ENCODE assay signal across 27 mouse cellular contexts in genomic region chr9:48146761-48147160, GRCm38 (mm10). TPM values are rescaled to one million over a fixed set of nuclear protein-coding genes. Genes with fewer than 3 reads are reported as not detected.
DNase-seq lines count a peak whose midpoint lies in the region; ATAC-seq and TF ChIP-seq lines count a peak whose summit lies in the region.
"Had no signal": no experiment of that assay in that cellular context is flagged by ENCODE, and none has a peak within 500 bp of the region (broad histone marks: within the 10 kb centered on the region; RNA-seq: fewer than 3 reads in every experiment).

No protein-coding gene starts in this region.

- peak; percentile 2 for DNase-seq in kidney, adult 2 months
- no peak for DNase-seq in kidney, adult 18-20 months
- DNase-seq in retina, adult 2 months (ENCODE audit: low read depth, low spot score), result peak; percentile 46
- DNase-seq in retina, embryonic 14.5 days (ENCODE audit: low spot score), result no peak
- peak; percentile 41 for DNase-seq in brain, embryonic 14.5 days (ENCODE audit: low read depth)
- DNase-seq in right cerebral cortex, adult 2 months (ENCODE audit: low spot score in 2 of 2), result no peak
- DNase-seq: cerebellum, adult 8-10 months; cerebellum, postnatal 36 days; gastrocnemius, postnatal 10 days; heart, adult 11 months; kidney, postnatal 14 days; layer of hippocampus, postnatal 36 days; liver, postnatal 0 days; right cerebral cortex, postnatal 25 days; spleen, adult 18-20 months; thymus, postnatal 14 days had no signal

- no peaks in the 10 kb centered on the region for H3K4me1 ChIP-seq in kidney, adult 2 months (ENCODE audit: control insufficient read depth, insufficient read depth, low read length)
- H3K4me1 ChIP-seq: embryonic facial prominence, embryonic 15.5 days; forebrain, embryonic 15.5 days; limb, embryonic 12.5 days had no signal

- no peak overlapping the region for H3K27ac ChIP-seq in kidney, adult 2 months (ENCODE audit: insufficient read depth, low read depth, low read length)
- H3K27ac ChIP-seq: embryonic facial prominence, embryonic 15.5 days; forebrain, embryonic 15.5 days; layer of hippocampus, adult 2 months; limb, embryonic 12.5 days; macrophage; midbrain, embryonic 12.5 days; neural tube, embryonic 13.5 days had no signal

- H3K27me3 ChIP-seq in kidney, adult 2 months (replicated peaks; ENCODE audit: control insufficient read depth, insufficient read depth, low read length), result no peaks in the 10 kb centered on the region

- H3K36me3 ChIP-seq in kidney, adult 2 months (ENCODE audit: control insufficient read depth, insufficient read depth, low read length), result no peaks in the 10 kb centered on the region
- H3K36me3 ChIP-seq: embryonic facial prominence, embryonic 15.5 days; forebrain, embryonic 15.5 days; limb, embryonic 12.5 days; midbrain, embryonic 12.5 days; neural tube, embryonic 13.5 days had no signal

- no peak for TF ChIP-seq POLR2A in kidney, adult 2 months (IDR thresholded peaks at IDR 0.05; ENCODE audit: low read depth, low read length)
- TF ChIP-seq POLR2A in brain, embryonic 14.5 days (IDR thresholded peaks at IDR 0.05; ENCODE audit: borderline replicate concordance, extremely low read depth, insufficient read depth, insufficient read length, poor library complexity, severe bottlenecking), result no peak

- H3K4me3 ChIP-seq in kidney, adult 2 months (ENCODE audit: insufficient read depth, low read depth, low read length), result no peak overlapping the region
- H3K4me3 ChIP-seq: embryonic facial prominence, embryonic 15.5 days; forebrain, embryonic 15.5 days; layer of hippocampus, adult 2 months; limb, embryonic 12.5 days; midbrain, embryonic 12.5 days; myocyte; neural tube, embryonic 13.5 days had no signal

- no peak for TF ChIP-seq CTCF in kidney, adult 2 months (conservative IDR thresholded peaks at IDR 0.05; ENCODE audit: insufficient read depth, insufficient read length, low read depth, low read length)
- no peak for TF ChIP-seq CTCF in brain, embryonic 14.5 days (IDR thresholded peaks at IDR 0.05; ENCODE audit: borderline replicate concordance, extremely low read depth, insufficient read depth, insufficient read length)

- 53% methylated on average over 3 of the region's 3 CpGs for WGBS in kidney, adult 2 months

- ATAC-seq in megakaryocyte, adult 5-6 weeks (ENCODE audit: poor library complexity, severe bottlenecking), result no peak
- ATAC-seq: forebrain, embryonic 15.5 days; intestine, postnatal 0 days; liver, postnatal 0 days; lung, postnatal 0 days had no signal

RNA-seq across cellular contexts. Expression of gene Nxpe4, which starts 15.1 kb away (rescaled TPM):
- 0.95 and 0.96 TPM in 2 replicates for polyA plus RNA-seq in kidney, adult 2 months (2012; rRNA removed)
- 5.2 and 6.7 TPM in 2 replicates for polyA plus RNA-seq in brain, embryonic 14.5 days (2012; rRNA removed)
- 34.2 and 39.4 TPM in 2 replicates for total RNA-seq in megakaryocyte, adult 5-6 weeks (2015)
- total RNA-seq in megakaryocyte, adult 5-6 weeks (2017), result 27.8 and 30.9 TPM in 2 replicates

Comparison
In these comparisons a context has a peak if more than half of its experiments do, and no peak if none do; other contexts are left out.
1. DNase-seq: peak in kidney, adult 2 months (single experiment), retina, adult 2 months (single experiment) and brain, embryonic 14.5 days (single experiment); none in kidney, adult 18-20 months (single experiment), retina, embryonic 14.5 days (single experiment) and right cerebral cortex, adult 2 months (0 of 2).